Mouse (Mus musculus) myocyte (in vitro differentiated cells): ENCODE data around the gene Tmem53.

Source experiments
- E2F4 ChIP-seq: IDR thresholded peaks from one replicate; pipeline ENCODE4 v1.6.1; 2011; ENCODE audit warnings: mild to moderate bottlenecking, control low read depth, moderate library complexity; ENCODE audit not compliant: insufficient read depth
- MYOG ChIP-seq, 3 experiments: IDR thresholded peaks; one replicate each; pipeline ENCODE4 v1.6.1; 2011; ENCODE audit warnings: control low read depth in 2 of 3, low read depth in 2 of 3, mild to moderate bottlenecking in 2 of 3; ENCODE audit not compliant: insufficient read length in 2 of 3, control insufficient read depth in 1 of 3, insufficient read depth in 1 of 3
- POLR2A ChIP-seq: IDR thresholded peaks from one replicate; pipeline ENCODE4 v1.6.1; 2011; ENCODE audit warnings: low read depth, mild to moderate bottlenecking, control low read depth, moderate library complexity; ENCODE audit not compliant: insufficient read length

GRCm38 (mm10) chr4:117239153-117239552 is 12.6 kb upstream of the Tmem53 start:
- TF ChIP-seq POLR2A = no peak
- no peak for TF ChIP-seq E2F4
- TF ChIP-seq MYOG (IDR thresholded peaks at IDR 0.05; ENCODE audit: control insufficient read depth in 1 of 3, insufficient read depth in 1 of 3, insufficient read length in 2 of 3, low read depth in 2 of 3) = no peak
